Mouse (Mus musculus) gastrocnemius, adult 2 months (tissue): Measurements from ENCODE around the gene Cers1. TPM values are rescaled to one million over a fixed set of nuclear protein-coding genes. Genes with fewer than 3 reads are reported as not detected.

ENCODE experiments used
- DNase-seq: peaks from one replicate; pipeline ENCODE4 v3.0.0; 2022
- H3K27ac ChIP-seq: fragments of 200-600 bp; 2 replicates; pipeline ENCODE4 v1.8.1; 2022; ENCODE audit warnings: mild to moderate bottlenecking
- H3K4me3 ChIP-seq: fragments of 200-600 bp; 2 replicates; pipeline ENCODE4 v1.8.1; 2022; ENCODE audit warnings: mild to moderate bottlenecking, moderate library complexity
- CTCF ChIP-seq: fragments of 200-600 bp; IDR thresholded peaks from 2 replicates; pipeline ENCODE4 v1.8.1; 2022; ENCODE audit warnings: antibody characterized with exemption, mild to moderate bottlenecking, moderate library complexity
- intact Hi-C: fragments of 180-260 bp; cut with DNase I; formaldehyde crosslinking; loops from one replicate; pipeline ENCODE4 v1.15.1; 2025
- long read RNA-seq, 2 experiments: library from polyadenylated mRNA; stranded (forward); transcript quantifications; one replicate each; pipeline ENCODE4 v2.0.0; 2021
- total RNA-seq, 2 experiments: library from RNA; stranded (reverse); gene quantifications; 2 replicates each; pipeline ENCODE4 v1.2.3; 2021

The Cers1 gene
- 10 to 100 TPM; 14.0 to 23.3 TPM for total RNA-seq
- long read RNA-seq, experiment 1, transcript Cers1-203 (8 exons, 2,728 nt): major isoform, 63 of 68 reads
- long read RNA-seq, experiment 1, partial matches to known transcripts: 3 of 68 reads
- long read RNA-seq, experiment 1, other reads (novel, unspliced or antisense): 2 of 68 reads
- long read RNA-seq, experiment 2, transcript Cers1-203 (8 exons, 2,728 nt): major isoform, 82 of 89 reads
- long read RNA-seq, experiment 2, partial matches to known transcripts: 2 of 89 reads
- long read RNA-seq, experiment 2, other reads (novel, unspliced or antisense): 5 of 89 reads

DNA sequence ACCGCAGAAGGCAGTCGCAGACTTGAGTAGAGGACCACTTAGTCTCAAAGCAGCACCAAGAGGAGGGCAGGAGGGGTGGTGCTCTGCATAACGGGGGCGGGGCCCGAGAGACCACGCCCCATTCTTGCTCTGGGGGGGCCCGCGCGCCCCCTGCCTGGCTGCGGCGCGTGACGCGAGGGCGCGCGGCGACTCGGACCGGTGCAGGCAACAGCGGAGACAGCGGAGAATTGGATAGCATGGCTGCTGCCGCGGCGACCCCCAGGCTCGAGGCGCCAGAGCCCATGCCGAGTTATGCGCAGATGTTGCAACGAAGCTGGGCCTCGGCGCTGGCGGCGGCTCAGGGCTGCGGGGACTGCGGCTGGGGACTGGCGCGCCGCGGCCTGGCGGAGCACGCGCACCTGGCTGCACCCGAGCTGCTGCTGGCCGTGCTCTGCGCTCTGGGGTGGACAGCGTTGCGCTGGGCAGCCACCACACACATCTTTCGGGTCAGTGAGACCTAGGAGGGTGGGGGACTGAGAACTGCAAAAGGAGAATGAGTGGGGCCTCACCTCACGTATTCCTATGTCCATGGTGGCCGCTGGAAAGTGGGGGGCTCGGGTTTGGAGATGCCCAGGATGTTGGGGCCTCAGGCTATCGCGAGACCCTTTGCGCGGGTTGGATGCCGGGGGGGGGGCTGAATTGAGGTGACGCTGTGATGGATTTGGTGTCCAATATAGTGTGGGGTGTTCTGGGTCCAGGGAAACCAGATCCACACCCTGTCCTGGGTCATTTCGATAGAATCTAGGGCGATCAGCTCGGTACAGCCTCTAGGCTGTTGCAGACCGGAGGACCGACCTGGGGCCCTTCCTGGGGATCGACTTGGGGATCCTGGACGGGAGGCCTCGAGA, at the start of gene Cers1:
Gene Cers1 (plus strand): TSS at position 152 of the 887 bp plus-strand sequence.
- intact Hi-C loops: no loop called here

DNA sequence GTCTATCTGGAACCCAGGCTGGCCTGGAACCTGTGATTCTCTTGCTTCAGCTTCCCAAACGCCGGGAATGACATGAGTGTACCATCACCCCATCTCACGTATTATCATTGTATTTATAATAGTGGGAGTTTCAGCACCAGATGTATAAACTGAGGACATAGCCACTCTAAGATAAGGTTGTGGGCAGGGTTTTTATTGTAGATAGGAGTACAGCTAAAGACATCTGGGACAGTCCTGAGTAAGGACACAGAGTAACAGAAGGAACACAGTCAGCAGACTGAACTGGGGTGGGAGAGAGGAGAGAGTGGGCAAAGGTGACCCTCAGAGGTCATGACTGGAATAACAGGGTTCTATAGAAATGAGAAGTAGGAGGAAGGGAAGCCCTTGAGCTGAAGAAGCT, 47.9 kb upstream of the Cers1 start:
- no peak for DNase-seq
- no peak overlapping the region for H3K4me3 ChIP-seq
- no peak overlapping the region for H3K27ac ChIP-seq
- intact Hi-C loops: no loop called here
- TF ChIP-seq CTCF: no peak

More for the DNA sequence above, at the start of gene Cers1:
- TF ChIP-seq CTCF: no peak; the same call in 1 of the 2 replicates
- Histone ChIP-seq H3K4me3 (peak within 1 kb of the TSS; percentile 82), H3K27ac (peak within 1 kb of the TSS; percentile 95)
- DNase-seq: peak; percentile 87

DNA sequence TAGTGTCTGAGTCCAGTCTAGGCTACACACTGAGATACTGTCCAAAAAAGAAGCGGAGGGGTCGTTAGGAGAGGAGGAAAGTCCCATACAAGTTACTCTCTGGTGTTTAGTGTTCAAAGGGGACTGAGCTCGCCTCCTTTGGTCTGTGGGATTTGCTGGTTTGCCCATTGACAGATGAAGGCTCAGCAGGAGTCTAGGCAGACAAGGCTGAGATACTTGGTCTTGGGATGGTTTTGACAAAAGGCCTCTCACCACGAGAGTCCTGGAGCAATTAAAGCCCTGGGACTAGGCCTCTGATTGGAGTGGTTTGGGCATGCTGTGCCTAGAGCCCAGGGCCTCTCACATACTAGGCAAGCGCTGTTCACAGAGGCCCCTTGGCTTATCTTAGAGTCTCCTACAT, 47.3 kb upstream of the Cers1 start:
- Histone ChIP-seq H3K27ac (no peak overlapping the region), H3K4me3 (no peak overlapping the region)
- intact Hi-C loops: no loop called here
- DNase-seq: no peak
- no peak for TF ChIP-seq CTCF

DNA sequence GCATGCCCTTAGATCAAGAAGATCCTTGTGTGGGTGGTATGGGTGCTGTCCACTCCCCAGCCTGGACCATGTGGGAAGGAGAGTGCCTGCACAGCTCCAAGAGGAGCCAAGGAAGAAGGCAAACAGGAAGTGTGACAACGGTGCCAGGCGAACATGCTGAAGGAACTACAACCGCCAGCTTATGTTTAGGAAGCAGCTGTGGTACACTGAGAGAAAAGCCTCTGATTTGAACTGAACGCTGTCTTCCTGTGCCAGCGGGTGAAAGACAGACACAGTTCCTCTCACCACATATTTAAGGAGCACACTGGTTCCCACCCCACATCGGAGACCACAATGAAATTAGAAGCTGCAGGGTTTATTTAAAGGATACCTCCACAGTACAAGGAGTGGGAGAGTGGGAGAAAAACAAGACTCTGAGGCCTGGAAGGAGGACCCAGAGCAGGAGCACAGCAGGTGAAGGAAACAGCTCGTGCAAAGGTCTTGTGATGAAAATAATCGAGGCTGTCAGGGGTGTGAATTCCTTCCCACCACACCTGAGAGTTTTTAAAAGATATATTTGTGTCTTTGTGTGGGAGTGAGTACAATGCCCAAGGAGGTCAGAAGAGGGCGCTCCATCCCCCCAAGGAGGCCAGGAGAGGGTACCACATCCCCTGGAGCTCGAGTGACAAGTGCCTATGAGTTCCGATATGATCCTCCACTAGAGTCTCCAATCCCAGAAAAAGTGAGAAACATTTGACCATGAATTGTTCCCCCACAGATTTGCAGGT, 46.6 kb upstream of the Cers1 start:
- peak; percentile 52 for TF ChIP-seq CTCF
- 0 out of 2 replicates have a peak overlapping the region, but pooled peaks have one; percentile 35 for H3K27ac ChIP-seq
- DNase-seq: no peak
- H3K4me3 ChIP-seq: no peak overlapping the region
- intact Hi-C loops: no loop called here

DNA sequence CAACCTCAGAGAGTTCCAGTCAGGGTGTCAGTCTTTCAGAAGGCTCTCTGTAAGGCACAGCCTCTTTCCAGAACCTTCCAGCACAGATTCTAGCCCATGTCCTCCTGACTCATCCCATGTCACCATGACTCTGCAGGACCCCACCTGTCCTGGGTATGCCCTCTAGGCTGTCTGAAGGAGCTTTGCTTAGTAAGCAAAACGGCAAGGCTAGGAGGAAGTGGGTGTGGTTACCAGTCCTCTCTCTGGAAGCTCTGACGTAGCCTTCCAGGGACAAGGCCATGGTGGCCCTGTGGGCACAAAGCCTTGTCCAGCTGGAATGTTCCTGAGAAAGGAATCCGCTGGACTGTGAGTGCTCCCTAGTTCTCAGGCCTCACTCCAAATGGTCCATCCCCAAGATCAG, 42.6 kb upstream of the Cers1 start:
- intact Hi-C loops: no loop called here
- no peak overlapping the region for H3K27ac ChIP-seq
- H3K4me3 ChIP-seq: no peak overlapping the region
- DNase-seq: no peak
- no peak for TF ChIP-seq CTCF

DNA sequence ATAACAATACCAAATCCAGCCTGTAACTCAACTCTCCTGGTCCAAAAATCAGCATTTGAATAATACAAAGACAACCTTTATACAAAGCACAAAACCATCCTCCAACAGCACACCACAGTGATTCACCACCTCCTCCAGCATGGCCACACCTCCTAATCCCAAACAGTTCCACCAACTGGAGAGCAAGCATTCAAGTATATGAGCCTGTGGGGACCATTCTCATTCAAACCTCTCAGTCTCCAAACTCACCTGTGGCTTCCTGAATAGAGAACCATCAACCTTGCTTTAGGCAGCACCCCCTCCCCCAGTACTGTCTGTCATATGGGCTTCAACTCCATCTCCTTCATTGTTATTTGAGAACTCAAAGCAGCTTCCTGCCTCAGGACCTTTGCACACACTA, 41.2 kb upstream of the Cers1 start:
- no peak overlapping the region for H3K27ac ChIP-seq
- no peak for TF ChIP-seq CTCF
- intact Hi-C loops: no loop called here
- no peak overlapping the region for H3K4me3 ChIP-seq
- no peak for DNase-seq

DNA sequence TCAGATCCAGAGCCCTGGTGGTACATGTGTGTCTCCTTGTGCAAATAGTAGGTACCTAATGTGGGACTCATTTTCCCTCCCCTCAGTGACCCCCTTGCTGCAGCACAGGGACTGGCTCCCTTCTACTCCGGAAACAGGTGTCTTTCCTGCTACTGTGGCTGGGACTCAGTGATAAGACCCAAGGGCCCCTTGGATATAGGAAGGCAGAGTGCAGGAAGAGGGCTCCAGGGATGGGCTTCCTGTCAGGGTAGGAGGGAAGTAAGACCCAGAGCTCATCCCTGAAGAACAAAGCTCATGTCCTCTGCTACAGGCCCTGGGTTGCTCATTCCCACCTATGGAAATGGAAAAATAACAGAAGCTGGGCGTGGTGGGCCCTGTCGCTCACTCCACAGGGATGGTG, 39.1 kb upstream of the Cers1 start:
- Histone ChIP-seq H3K27ac (peak overlapping the region; percentile 20; the same call in 1 of the 2 replicates), H3K4me3 (no peak overlapping the region)
- TF ChIP-seq CTCF: no peak
- DNase-seq: no peak
- intact Hi-C loops: no loop called here

DNA sequence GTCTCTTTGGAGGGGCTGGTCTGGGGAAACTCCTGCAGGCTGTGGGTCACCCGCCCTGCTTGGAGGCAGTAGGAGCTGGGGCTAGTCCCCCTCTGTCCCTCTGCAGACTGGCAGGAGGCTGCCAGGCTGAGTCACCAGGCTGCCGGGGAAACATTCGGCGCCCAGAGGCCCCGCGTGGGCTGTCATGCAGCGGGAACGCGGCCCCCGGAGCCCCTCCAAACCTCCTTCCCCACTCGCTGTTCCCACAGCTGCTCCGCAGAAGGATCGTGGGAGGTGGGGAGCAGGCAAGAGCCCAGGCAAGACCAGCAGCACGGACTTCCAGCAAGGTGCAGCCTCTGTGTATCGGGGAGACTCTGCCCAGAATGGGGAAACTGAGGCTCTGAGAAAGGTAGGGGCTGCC, 37.4 kb upstream of the Cers1 start:
- TF ChIP-seq CTCF: no peak
- intact Hi-C loops: no loop called here
- DNase-seq: no peak
- no peak overlapping the region for H3K4me3 ChIP-seq
- no peak overlapping the region for H3K27ac ChIP-seq

DNA sequence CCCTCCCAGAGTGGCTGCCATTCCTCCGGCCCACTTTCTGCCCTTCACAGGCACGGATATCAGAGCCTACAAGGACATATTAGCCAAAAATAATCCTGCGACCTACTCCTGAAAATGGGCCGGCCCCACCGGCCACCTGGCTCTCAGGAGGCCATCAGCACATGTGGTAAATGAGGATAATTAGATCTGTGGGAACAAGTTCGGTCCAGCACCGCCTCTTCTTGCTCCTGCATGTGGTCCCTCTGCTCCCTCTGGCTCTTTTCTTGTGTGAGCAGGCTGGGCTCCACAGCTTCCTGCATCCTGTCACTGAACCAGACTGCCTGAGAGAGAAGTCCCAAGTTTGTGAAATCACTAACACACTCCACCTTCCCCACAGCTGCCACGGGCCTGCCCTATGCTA, 36.3 kb upstream of the Cers1 start:
- intact Hi-C loops: no loop called here
- DNase-seq: no peak
- no peak overlapping the region for H3K4me3 ChIP-seq
- TF ChIP-seq CTCF: no peak
- peak overlapping the region; percentile 31 for H3K27ac ChIP-seq

DNA sequence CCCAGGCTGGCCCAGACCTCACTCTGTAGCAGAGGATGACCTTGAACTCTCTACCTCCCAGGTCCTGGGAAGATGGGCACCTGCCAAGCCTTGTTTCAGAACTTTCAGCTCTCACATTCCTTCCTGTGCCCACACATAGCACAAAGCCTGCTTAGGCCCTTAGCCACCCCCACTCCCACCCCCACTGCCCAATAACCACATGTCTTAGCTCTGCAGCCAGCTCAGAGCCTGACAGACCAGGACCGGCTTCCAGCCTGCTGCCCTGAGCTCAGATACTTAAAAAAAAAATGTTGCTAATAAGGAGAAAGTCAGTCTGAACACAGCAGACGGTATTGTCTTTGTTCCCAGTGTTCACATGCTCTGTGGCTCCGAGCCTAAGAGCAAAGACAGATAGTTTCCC, 34.6 kb upstream of the Cers1 start:
- H3K27ac ChIP-seq: peak overlapping the region; percentile 8; the same call in 1 of the 2 replicates
- DNase-seq: no peak
- intact Hi-C loops: no loop called here
- H3K4me3 ChIP-seq: no peak overlapping the region
- no peak for TF ChIP-seq CTCF

DNA sequence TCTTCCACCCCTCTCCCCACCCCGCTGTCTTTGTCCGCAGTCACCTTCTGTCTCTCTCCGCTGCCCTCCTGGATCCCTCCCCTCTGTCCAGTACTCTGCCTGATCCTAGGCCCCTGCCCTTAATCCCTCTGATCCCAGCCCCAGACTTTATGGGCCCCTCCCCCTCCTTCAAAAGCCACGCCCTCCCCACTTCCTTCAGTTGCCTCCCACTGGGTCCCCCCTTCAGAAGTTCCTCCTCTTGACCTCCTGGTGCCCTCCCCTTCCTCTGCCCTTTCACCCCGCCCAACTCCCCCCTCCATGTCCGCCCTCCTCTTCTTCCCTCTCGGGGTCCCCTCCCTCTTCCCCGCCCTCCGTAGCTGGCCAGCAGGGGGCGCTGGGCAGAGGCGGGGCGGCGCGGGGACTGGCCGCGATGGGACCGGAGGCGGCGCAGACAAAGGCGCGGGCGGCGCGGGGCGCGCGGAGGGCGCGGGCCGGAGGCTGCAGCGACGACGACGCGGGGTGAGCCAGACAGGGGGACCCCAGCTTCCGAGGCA, 32.9 kb upstream of the Cers1 start, which contains the start of gene Homer3:
Gene Homer3 (plus strand): TSS at position 225 of the 533 bp plus-strand sequence.
- Histone ChIP-seq H3K4me3 (peak within 1 kb of the TSS; percentile 83), H3K27ac (peak within 1 kb of the TSS; percentile 89)
- peak; percentile 94 for DNase-seq
- peak; percentile 91 for TF ChIP-seq CTCF
- intact Hi-C loops: no loop called here

DNA sequence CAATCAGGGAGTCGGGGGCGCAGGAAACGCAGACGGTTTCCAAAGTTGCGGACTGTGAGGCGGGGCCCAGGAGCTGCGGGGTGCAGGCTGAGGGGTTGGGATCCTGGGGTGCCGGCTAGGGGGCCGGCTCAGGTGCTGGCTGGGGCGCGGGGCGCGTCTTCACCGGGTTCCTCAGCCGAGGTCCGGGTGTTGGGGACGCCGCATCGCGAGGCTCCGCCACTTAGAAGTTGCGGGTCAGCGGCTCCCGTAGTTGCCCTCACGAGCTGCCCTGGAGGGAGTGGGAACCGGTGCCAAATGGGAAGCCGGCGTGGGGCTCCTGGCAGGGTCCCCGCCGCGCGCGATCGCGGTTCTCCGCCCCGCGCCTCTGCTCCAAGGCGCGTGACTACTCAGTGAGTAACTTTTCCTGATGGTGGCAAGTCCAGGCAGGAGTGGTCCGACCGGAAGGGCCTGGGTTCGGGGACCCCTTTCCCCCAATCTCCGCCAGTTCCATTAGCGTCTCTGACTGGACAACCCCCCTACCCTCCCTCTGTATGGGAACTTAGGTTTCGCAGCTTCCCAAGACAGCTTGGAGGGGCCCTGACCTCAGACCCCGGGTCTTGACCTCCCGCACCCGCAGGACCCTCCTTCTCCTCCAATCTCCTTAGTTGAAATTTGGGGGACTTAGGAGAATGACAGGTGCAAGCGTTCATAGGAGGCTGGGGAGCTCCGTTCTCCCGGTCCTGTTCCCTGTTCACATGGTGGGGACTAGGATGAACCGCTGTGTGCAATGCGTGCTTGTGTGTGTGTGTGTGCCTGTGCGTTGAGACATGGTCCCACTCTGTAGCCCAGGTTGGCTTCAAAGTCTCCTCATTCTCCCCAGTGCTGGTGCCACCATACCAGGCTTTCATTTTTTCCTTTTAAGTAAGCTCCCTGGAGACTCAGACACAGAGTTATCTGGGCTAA, 32.2 kb upstream of the Cers1 start:
- peak overlapping the region; percentile 83 for H3K4me3 ChIP-seq
- no peak for DNase-seq
- no peak for TF ChIP-seq CTCF
- H3K27ac ChIP-seq: peak overlapping the region; percentile 89
- intact Hi-C loops: no loop called here
